Mouse (Mus musculus) CD4-positive helper T cell, adult 2 months (primary cell): ENCODE measurements at regions not wholly inside any gene's neighbourhood (a gene's known extent, or its start where the extent isn't known, plus 50 kb on each side); places are given as distances from the start of the nearest gene placed in this dataset.

Experiments used
- DNase-seq: peaks from one replicate; pipeline ENCODE4 v3.0.0-alpha.2; 2012; ENCODE audit warnings: low read depth, missing footprints, low spot score

DNA sequence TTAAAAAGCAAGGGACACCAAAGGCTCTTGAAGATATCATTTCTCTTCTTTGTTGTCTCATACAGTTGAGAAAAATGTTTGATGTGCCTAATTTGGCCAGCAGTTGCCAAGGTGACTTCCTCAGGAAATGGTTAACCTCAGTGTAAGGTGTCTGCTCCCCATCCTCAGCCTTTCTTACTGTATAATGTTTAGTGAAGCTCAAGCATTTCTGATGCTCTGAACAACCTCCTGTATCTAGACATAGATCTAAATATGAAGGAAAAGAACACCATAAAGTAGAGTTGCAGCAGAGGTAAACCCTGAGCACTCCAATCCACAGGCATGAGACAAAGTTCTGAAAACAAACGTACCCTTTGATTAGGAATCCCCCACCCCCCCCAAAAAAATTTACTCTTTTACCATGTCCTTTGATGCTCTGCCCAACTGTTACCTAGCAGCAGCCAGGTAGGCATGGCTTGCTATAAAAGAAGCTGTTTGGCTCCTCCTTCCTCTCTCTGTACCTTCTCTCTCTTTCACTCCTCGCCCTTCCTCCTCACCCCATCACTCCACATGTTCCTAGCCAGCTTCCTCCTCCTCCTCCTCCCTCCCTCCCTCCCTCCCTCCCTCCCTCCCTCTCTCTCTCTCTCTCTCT, 348.4 kb upstream of the Hs3st5 start:
- DNase-seq, result peak; percentile 73
